9 mouse cellular contexts compared by ENCODE assay signal in genomic region chr13:49242321-49243065, GRCm38 (mm10). TPM values are rescaled to one million over a fixed set of nuclear protein-coding genes. Genes with fewer than 3 reads are reported as not detected.
A peak's percentile ranks its signal among the peaks of the same experiment; 100 is the strongest.
DNase-seq lines count a peak whose midpoint lies in the region; ATAC-seq lines count a peak whose summit lies in the region.
"Had no signal": no experiment of that assay in that cellular context is flagged by ENCODE, and none has a peak within 500 bp of the region (broad histone marks: within the 10 kb centered on the region; RNA-seq: fewer than 3 reads in every experiment).

No protein-coding gene starts in this region.

- H3K4me2 ChIP-seq in liver, embryonic 11.5 days: peak overlapping the region; percentile 37
- H3K4me2 ChIP-seq: midbrain, embryonic 11.5 days had no signal

- no peaks in the 10 kb centered on the region for H3K9me3 ChIP-seq in liver, embryonic 11.5 days (ENCODE audit: control insufficient read depth, low read length)

- peaks cover 7% of the 10 kb centered on the region for H3K27me3 ChIP-seq in liver, embryonic 11.5 days (replicated peaks; ENCODE audit: control insufficient read depth, insufficient read depth, low read length)

- no peaks in the 10 kb centered on the region for H3K36me3 ChIP-seq in liver, embryonic 11.5 days (ENCODE audit: control insufficient read depth, insufficient read depth, low read length)

- no peak overlapping the region for H3K4me3 ChIP-seq in liver, embryonic 11.5 days (ENCODE audit: low read depth, low read length)

- peak; percentile 98 for DNase-seq in 416B (ENCODE audit: low read depth)
- DNase-seq in CD4-positive, CD25-positive, alpha-beta regulatory T cell, adult 2 months (ENCODE audit: low read depth, low spot score): peak; percentile 92
- no peak for DNase-seq in liver, embryonic 11.5 days (ENCODE audit: low spot score)
- peak; percentile 88 to 91 for DNase-seq in natural killer cell, adult 2 months (ENCODE audit: low spot score in 2 of 2)
- DNase-seq in ovary, adult 18-20 months (ENCODE audit: low spot score): no peak
- DNase-seq in kidney, adult 18-20 months: no peak
- no peak for DNase-seq in kidney, postnatal 36 days
- no peak for DNase-seq in urinary bladder, adult 2 months (ENCODE audit: low spot score)

- 0 out of 2 replicates have a peak overlapping the region, but pooled peaks have one; percentile 32 for H3K9ac ChIP-seq in liver, embryonic 11.5 days (ENCODE audit: low read depth, low read length)

- H3K4me1 ChIP-seq in liver, embryonic 11.5 days (replicated peaks; ENCODE audit: control insufficient read depth, insufficient read depth, low read length): peaks cover 18% of the 10 kb centered on the region

- 47% methylated on average over 9 of the region's 9 CpGs for WGBS in liver, embryonic 11.5 days

- ATAC-seq in liver, embryonic 11.5 days (replicated peaks; ENCODE audit: low FRiP score): peak; percentile 87

- H3K27ac ChIP-seq in liver, embryonic 11.5 days (ENCODE audit: low read depth, low read length): peak overlapping the region; percentile 73

RNA-seq across cellular contexts. Expression of gene Susd3, which starts 6.0 kb away (rescaled TPM):
- polyA plus RNA-seq in liver, embryonic 11.5 days (2014; fragmentation: Nextera tagmentation; extraction: Ambion mirVana): 4.4 and 5.2 TPM in 2 replicates
- polyA plus RNA-seq in urinary bladder, adult 2 months (2012; rRNA removed): 2.6 and 2.8 TPM in 2 replicates

RNA-seq across cellular contexts. Expression of gene Card19, which starts 26.7 kb away (rescaled TPM):
- polyA plus RNA-seq in liver, embryonic 11.5 days (2014; fragmentation: Nextera tagmentation; extraction: Ambion mirVana): 23.1 and 26.2 TPM in 2 replicates
- 68.5 and 87.0 TPM in 2 replicates for polyA plus RNA-seq in urinary bladder, adult 2 months (2012; rRNA removed)

RNA-seq across cellular contexts. Expression of gene Ninj1, which starts 55.2 kb away (rescaled TPM):
- polyA plus RNA-seq in liver, embryonic 11.5 days (2014; fragmentation: Nextera tagmentation; extraction: Ambion mirVana): 54.2 and 59.8 TPM in 2 replicates
- 115 and 126 TPM in 2 replicates for polyA plus RNA-seq in urinary bladder, adult 2 months (2012; rRNA removed)

Comparison
In these comparisons a context has a peak if more than half of its experiments do, and no peak if none do; other contexts are left out.
1. DNase-seq: peak in 416B (single experiment), CD4-positive, CD25-positive, alpha-beta regulatory T cell, adult 2 months (single experiment) and natural killer cell, adult 2 months (2 of 2); none in liver, embryonic 11.5 days (single experiment), ovary, adult 18-20 months (single experiment), kidney, adult 18-20 months (single experiment), kidney, postnatal 36 days (0 of 2) and urinary bladder, adult 2 months (single experiment).